Mouse (Mus musculus): ENCODE data around the gene Ythdf1.

The Ythdf1 gene

GRCm38 (mm10) chr2:180920810-180921400, at the start of gene Ythdf1:
Gene Ythdf1 (minus strand): TSS chr2:180920949.
- peak; percentile 99 to 100 for DNase-seq (ENCODE audit: low spot score in 2 of 2)

- peak; percentile 86 to 93 for DNase-seq (ENCODE audit: low spot score in 2 of 2)
Measured at GRCm38 (mm10) chr2:180967010-180967763, 46.4 kb upstream of the Ythdf1 start, which contains the start of gene Arfgap1. Gene Arfgap1 (plus strand): TSS chr2:180967225.

GRCm38 (mm10) chr2:180966092-180966882, 45.5 kb upstream of the Ythdf1 start:
- DNase-seq (ENCODE audit: low spot score in 2 of 2): no peak

GRCm38 (mm10) chr2:180963956-180964355, 43.2 kb upstream of the Ythdf1 start:
- DNase-seq (ENCODE audit: low spot score in 2 of 2): peak; percentile 67 to 86

- DNase-seq (ENCODE audit: low spot score in 2 of 2): no peak
Measured at GRCm38 (mm10) chr2:180962616-180963308, 42.0 kb upstream of the Ythdf1 start.

- DNase-seq (ENCODE audit: low spot score in 2 of 2): no peak
Measured at GRCm38 (mm10) chr2:180960187-180960586, 39.4 kb upstream of the Ythdf1 start.

- DNase-seq (ENCODE audit: low spot score in 2 of 2): no peak
Measured at GRCm38 (mm10) chr2:180959605-180960004, 38.9 kb upstream of the Ythdf1 start.

- DNase-seq (ENCODE audit: low spot score in 2 of 2): no peak
Measured at GRCm38 (mm10) chr2:180954061-180955047, 33.6 kb upstream of the Ythdf1 start, which contains the start of gene Nkain4. Gene Nkain4 (minus strand): TSS chr2:180954699.

GRCm38 (mm10) chr2:180953638-180954037, 32.9 kb upstream of the Ythdf1 start:
- DNase-seq (ENCODE audit: low spot score in 2 of 2): no peak

GRCm38 (mm10) chr2:180952731-180953171, 32.0 kb upstream of the Ythdf1 start:
- DNase-seq (ENCODE audit: low spot score in 2 of 2): no peak

- DNase-seq (ENCODE audit: low spot score in 2 of 2): no peak
Measured at GRCm38 (mm10) chr2:180949947-180950346, 29.2 kb upstream of the Ythdf1 start.

- DNase-seq (ENCODE audit: low spot score in 2 of 2): no peak
Measured at GRCm38 (mm10) chr2:180941869-180942268, 21.1 kb upstream of the Ythdf1 start.

GRCm38 (mm10) chr2:180940187-180940586, 19.4 kb upstream of the Ythdf1 start:
- no peak for DNase-seq (ENCODE audit: low spot score in 2 of 2)

GRCm38 (mm10) chr2:180932418-180932817, 11.7 kb upstream of the Ythdf1 start:
- DNase-seq (ENCODE audit: low spot score in 2 of 2): no peak

GRCm38 (mm10) chr2:180928723-180929122, 8.0 kb upstream of the Ythdf1 start, which contains the start of gene Birc7:
Gene Birc7 (plus strand): TSS chr2:180929023.
- DNase-seq (ENCODE audit: low spot score in 2 of 2): no peak

GRCm38 (mm10) chr2:180925176-180925575, 4.4 kb upstream of the Ythdf1 start:
- DNase-seq (ENCODE audit: low spot score in 2 of 2): peak; percentile 60 to 81

GRCm38 (mm10) chr2:180922739-180923138, 2.0 kb upstream of the Ythdf1 start:
- no peak for DNase-seq (ENCODE audit: low spot score in 2 of 2)

- DNase-seq (ENCODE audit: low spot score in 2 of 2): peak; percentile 43 to 80
Measured at GRCm38 (mm10) chr2:180919913-180920809, 588 bp downstream of the Ythdf1 start.

- no peak for DNase-seq (ENCODE audit: low spot score in 2 of 2)
Measured at GRCm38 (mm10) chr2:180915886-180916433, 4.8 kb downstream of the Ythdf1 start.

Data from spleen, postnatal 4 days (tissue).